Mouse (Mus musculus) spleen, postnatal 14 days (tissue): ENCODE results near the gene Rab37.
A peak's percentile ranks its signal among the peaks of the same experiment; 100 is the strongest.

Experiments
- DNase-seq, 2 experiments: peaks; one replicate each; pipeline ENCODE4 v3.0.0; 2021 to 2022; ENCODE audit warnings: low spot score in 2 of 2

Rab37 gene

GRCm38 (mm10) chr11:115091362-115091901 lies at the start of gene Rab37:
Gene Rab37 (plus strand): TSS chr11:115091431.
- DNase-seq, result no peak

GRCm38 (mm10) chr11:115048259-115048658 lies 43.0 kb upstream of the Rab37 start, which contains the start of gene Cd300ld3:
Gene Cd300ld3 (minus strand): TSS chr11:115048409.
- no peak for DNase-seq

- no peak for DNase-seq
Observed at GRCm38 (mm10) chr11:115049282-115049895, 41.8 kb upstream of the Rab37 start.

- DNase-seq, result no peak
Observed at GRCm38 (mm10) chr11:115052206-115052605, 39.0 kb upstream of the Rab37 start.

DNA sequence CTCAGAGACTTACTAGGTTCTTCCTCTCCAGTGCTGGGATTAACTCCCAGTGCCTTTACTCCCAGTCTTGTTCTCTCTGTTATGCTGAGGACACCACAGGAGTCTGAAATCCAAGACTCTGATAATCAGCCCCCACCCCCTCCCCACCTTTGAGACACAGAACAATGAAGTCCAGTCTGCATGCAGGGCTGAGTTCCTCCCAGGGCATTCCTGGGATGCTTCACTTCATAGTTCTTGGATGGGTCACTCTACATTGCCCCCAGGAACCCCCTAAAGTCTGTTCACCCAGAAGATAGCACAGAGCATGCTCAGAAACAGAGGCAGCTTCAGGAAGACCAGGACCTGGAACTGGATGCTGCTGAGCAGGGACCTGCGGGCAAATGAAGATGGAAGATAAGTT lies 38.2 kb upstream of the Rab37 start:
- DNase-seq, result no peak

- no peak for DNase-seq
Observed at GRCm38 (mm10) chr11:115054537-115054936, 36.7 kb upstream of the Rab37 start.

DNA sequence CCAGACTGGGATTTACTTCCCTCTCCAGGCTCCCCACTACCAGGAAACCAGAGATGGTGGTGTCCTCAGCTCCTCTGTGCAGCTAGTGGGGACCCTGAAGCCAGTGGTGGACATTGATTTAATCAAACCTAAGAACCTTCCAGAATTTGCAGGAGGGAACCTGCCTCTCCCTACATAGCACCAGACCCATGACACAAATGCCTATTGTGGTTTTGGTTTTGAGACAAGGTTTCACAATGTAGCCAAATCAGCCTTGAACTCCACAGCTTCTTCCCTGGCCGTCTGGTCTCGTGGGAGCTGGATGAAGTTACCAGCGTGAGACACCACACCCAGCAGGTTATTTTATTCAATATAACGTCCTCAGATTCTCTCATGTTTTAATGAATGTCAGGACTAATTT lies 32.5 kb upstream of the Rab37 start:
- no peak for DNase-seq

DNA sequence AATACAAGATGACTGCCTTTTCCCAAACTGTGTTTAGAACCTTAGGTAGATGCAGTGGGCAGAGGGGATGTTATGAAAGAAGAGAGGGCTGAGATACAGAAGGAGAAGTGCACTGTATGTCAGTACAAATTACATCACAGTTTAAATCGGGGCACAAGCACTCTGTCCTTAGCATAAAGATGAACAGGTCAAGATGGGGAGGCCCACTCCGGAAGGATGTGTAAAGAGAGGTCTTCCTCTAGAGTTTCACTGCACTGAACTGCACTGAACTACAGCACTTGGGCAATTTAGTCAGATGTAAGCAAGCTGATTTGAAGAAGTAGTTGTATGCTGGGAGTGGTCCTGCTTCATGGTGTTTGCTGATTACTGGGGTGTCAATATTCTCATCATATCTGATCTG lies 31.4 kb upstream of the Rab37 start:
- no peak for DNase-seq

DNA sequence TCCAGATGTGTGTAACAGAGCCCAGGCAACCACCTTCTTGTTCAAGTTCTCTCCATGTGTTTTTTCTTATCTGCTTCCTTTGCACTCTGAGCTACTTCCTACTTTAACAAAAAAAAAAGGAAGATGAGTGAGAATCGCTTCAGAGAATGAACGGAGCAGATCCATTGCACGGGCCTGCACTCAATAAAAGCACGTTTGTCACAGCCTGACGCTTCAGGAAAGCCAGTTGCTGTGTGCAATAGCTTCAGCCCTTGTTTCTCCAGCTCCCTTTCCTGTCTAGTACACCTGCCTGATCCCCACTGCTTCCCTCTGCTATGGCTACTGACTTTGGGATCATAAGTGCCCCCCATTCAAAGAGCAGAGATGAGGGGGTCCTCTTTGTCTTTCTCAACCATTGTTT lies 29.2 kb upstream of the Rab37 start, which contains the start of gene Cd300e:
Gene Cd300e (minus strand): TSS at position 101 of the 400 bp plus-strand sequence.
- DNase-seq, result no peak

- DNase-seq, result no peak
Observed at GRCm38 (mm10) chr11:115066768-115067167, 24.5 kb upstream of the Rab37 start.

GRCm38 (mm10) chr11:115071015-115071551 lies 20.1 kb upstream of the Rab37 start:
- no peak for DNase-seq

GRCm38 (mm10) chr11:115071631-115072294 lies 19.5 kb upstream of the Rab37 start:
- DNase-seq, result no peak

DNA sequence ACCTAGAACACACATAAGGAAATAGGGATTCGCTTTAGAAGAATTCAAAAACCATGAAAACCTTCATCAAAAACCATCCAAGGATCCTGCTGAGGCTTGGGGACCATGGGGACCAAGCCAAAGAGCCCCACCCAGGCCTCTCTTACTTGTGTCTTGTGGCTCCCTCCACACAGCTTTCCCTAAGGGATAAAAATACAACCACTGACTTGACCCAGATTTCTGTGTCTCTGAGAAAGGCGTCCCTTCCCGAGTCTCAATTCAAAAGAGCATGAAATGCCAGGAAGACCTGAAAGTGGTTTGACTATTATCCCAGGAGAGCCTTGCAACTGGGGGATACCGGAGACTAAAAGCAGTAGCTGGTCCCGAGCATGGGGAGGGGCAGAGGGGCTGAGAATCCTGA lies 18.2 kb upstream of the Rab37 start:
- no peak for DNase-seq

- no peak for DNase-seq
Observed at GRCm38 (mm10) chr11:115075407-115075806, 15.8 kb upstream of the Rab37 start.

GRCm38 (mm10) chr11:115075859-115076258 lies 15.4 kb upstream of the Rab37 start:
- no peak for DNase-seq

GRCm38 (mm10) chr11:115077436-115077835 lies 13.8 kb upstream of the Rab37 start:
- DNase-seq, result no peak

GRCm38 (mm10) chr11:115078680-115079079 lies 12.6 kb upstream of the Rab37 start:
- no peak for DNase-seq

GRCm38 (mm10) chr11:115080886-115081285 lies 10.3 kb upstream of the Rab37 start:
- peak in 1 of 2 experiments; percentile 12 for DNase-seq

DNA sequence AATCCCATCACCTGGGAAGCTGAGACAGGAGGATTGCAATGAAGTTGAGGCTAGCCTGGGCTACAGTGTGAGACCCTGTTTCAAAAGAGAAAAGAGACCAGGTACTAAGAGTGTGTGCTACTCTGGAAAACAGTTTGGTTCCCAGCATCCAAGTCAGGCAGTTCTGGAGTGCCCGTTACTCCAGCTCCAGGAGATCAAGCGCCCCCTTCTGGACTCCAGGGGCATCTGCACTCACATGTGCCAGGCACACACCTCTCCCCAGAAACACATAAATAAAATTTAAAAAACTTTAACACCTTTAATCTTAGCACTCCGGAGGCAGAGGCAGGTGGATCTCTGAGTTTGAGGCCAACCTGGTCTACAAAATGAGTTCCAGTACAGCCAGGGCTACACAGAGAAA lies 9.9 kb upstream of the Rab37 start:
- no peak for DNase-seq

DNA sequence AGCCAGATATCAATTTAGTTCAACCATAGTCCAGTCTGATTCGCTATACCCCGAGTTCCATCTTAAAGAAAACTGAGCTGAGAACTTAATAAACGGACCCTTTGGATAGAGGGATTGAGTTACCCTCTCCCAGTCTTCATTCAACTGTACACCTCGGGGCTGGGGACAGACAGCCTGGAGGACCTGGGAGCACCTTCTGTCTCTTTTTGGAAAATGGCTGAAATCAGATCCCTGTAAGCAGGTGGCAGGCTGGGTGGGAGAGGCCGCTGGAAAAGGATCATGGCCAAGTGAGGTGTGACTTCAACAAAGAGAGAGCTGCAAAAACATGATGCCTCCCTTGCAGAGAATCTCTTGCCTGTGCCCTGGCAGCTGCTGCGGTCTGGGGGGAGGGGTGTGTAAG lies 9.0 kb upstream of the Rab37 start:
- DNase-seq, result no peak

DNA sequence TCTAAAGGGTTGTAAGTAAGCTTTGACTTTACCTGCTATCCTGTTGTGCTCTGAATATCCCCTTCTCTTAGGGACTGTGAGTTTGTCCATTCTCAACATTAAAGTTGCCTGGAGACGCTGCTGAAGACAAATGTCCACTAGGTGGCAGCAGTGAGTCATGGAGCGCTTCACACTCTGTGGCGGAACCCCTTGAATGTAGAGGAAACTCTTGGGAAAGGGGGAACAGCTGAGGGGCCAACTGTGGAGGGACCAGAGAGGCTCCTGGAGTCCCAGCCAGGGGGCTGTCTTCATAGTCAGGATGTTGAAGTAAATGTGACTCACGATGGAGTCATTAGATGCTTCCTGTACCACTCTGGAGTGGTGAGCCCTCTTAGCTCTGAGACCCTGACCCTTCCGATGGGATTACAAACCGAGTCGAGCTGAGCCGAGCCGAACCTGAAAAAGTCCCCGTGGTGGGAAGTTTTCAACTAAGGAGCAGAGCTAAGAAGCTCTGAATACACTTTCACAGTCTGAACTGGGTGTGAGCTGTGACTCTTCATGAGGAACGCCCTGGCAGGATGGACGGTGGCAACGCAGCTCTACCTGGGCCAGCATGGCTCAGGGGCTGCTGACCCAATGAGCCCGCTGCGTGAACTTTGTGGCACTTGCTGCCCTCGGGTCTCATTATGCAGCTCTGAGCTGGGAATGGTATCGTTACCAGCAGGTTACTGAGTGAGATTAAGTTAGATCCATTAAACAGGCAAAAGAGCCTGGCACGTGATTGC lies 7.7 kb upstream of the Rab37 start:
- peak; percentile 15 to 61 for DNase-seq

- DNase-seq, result no peak
Observed at GRCm38 (mm10) chr11:115084595-115084994, 6.6 kb upstream of the Rab37 start.
